Mouse (Mus musculus) neural tube, embryonic 15.5 days (tissue): ENCODE results near the gene Ccser2. TPM values are rescaled to one million over a fixed set of nuclear protein-coding genes. Genes with fewer than 3 reads are reported as not detected.
A peak's percentile ranks its signal among the peaks of the same experiment; 100 is the strongest.

Experiments
- ATAC-seq: fragments of 200-750 bp; cut with Nextera tagmentation; 2 replicates; pipeline ENCODE4 v1.8.0; 2017; ENCODE audit warnings: mild to moderate bottlenecking, moderate TSS enrichment, moderate library complexity; ENCODE audit not compliant: low FRiP score
- H3K27ac ChIP-seq: fragments of 300-500 bp; sonication (generic); replicated peaks from 2 replicates; pipeline ENCODE4 v1.5.1; 2015; ENCODE audit warnings: mild to moderate bottlenecking, inconsistent platforms
- H3K27me3 ChIP-seq: fragments of 300-500 bp; sonication (generic); replicated peaks from 2 replicates; pipeline ENCODE4 v1.6.1; 2015; ENCODE audit warnings: inconsistent platforms
- H3K36me3 ChIP-seq: fragments of 300-500 bp; sonication (generic); 2 replicates; pipeline ENCODE4 v1.6.1; 2015; ENCODE audit warnings: inconsistent platforms
- H3K4me1 ChIP-seq: fragments of 300-500 bp; sonication (generic); 2 replicates; pipeline ENCODE4 v1.6.1; 2015; ENCODE audit warnings: inconsistent platforms
- H3K4me2 ChIP-seq: fragments of 300-500 bp; sonication (generic); 2 replicates; pipeline ENCODE4 v1.6.1; 2015; ENCODE audit warnings: inconsistent platforms, mild to moderate bottlenecking, moderate library complexity
- H3K4me3 ChIP-seq: fragments of 300-500 bp; sonication (generic); replicated peaks from 2 replicates; pipeline ENCODE4 v1.5.1; 2015; ENCODE audit warnings: mild to moderate bottlenecking, inconsistent platforms
- H3K9ac ChIP-seq: fragments of 300-500 bp; sonication (generic); replicated peaks from 2 replicates; pipeline ENCODE4 v1.6.1; 2015; ENCODE audit warnings: mild to moderate bottlenecking, inconsistent platforms
- H3K9me3 ChIP-seq: fragments of 300-500 bp; sonication (generic); replicated peaks from 2 replicates; pipeline ENCODE4 v1.6.1; 2016; ENCODE audit warnings: inconsistent platforms
- WGBS: fragments of 180-500 bp; shearing (Covaris S2); methylation state at CpG from one replicate; pipeline ENCODE4 v1.1.7; 2015; ENCODE audit warnings: mixed read lengths; 5-methylcytosine and 5-hydroxymethylcytosine counted together
- polyA plus RNA-seq: library from polyadenylated mRNA; unstranded; fragments of >200 nt; fragmentation: Nextera tagmentation; extraction: Ambion mirVana; gene quantifications from 2 replicates; pipeline ENCODE4 v1.2.1, GENCODE M21; 2015

The Ccser2 gene
- polyA plus RNA-seq, 1 experiment from 2014 or later, result 97.4 TPM

DNA sequence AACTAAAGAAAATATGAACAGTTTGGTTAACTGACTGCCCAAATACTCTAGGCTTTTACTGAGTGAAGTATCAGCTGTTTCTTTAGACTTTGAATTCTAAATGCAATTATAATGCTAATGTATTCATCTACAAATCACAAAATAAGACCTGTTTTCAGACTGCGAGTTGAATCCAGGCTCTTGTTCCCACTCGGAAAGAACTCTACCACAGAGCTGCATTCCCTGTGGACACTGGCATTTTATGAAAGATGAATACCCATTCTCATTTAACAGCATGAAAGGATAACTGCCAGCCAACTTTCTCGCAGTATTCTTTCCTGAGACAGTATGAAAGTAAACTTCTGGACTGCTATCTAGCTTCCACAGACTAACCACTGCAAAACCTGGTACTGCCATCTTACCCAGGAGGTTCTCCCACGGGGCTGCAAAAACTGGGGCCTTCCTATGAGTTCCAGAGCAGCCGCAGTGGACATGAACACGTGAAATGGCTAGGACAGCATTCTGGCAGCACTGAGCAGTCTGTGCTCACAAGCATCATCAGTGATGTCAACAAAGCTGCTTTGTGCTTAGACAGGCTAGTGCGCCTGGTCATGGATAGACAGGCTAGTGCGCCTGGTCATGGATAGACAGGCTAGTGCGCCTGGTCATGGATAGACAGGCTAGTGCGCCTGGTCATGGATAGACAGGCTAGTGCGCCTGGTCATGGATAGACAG is 62.6 kb downstream of the Ccser2 start:
- no peak overlapping the region for H3K27ac ChIP-seq
- H3K36me3 ChIP-seq, result peaks cover 10% of the 10 kb centered on the region; the same call in 1 of the 2 replicates
- no peak overlapping the region for H3K4me2 ChIP-seq
- H3K4me1 ChIP-seq, result no peaks in the 10 kb centered on the region; the same call in 1 of the 2 replicates
- no peak overlapping the region for H3K4me3 ChIP-seq
- no peaks in the 10 kb centered on the region for H3K27me3 ChIP-seq
- ATAC-seq, result no peak
- H3K9ac ChIP-seq, result no peak overlapping the region
- H3K9me3 ChIP-seq, result no peaks in the 10 kb centered on the region
- 74% methylated on average over 11 of the region's 11 CpGs for WGBS

DNA sequence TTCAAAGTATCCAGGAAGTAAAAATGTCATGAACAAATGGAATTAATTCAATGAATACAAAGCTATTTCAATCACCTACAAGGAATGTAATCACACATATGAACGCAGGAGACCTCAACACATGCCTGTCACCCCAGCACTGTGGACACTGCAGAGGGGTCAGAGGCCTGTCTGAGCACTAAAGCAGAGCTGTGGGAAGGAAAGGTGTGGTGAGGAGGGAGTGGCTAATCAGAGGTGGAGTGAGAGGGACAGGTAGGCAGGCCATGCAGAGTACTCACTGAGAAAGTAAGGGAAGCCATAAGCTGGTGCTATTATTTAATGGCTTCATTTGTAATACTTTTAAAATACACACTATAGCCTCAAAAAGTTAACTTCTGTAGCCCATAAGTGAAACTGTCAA is 64.4 kb downstream of the Ccser2 start:
- Histone ChIP-seq H3K27ac (no peak overlapping the region), H3K36me3 (peaks cover 19% of the 10 kb centered on the region), H3K4me1 (no peaks in the 10 kb centered on the region; the same call in 1 of the 2 replicates), H3K27me3 (no peaks in the 10 kb centered on the region), H3K9me3 (no peaks in the 10 kb centered on the region), H3K9ac (no peak overlapping the region), H3K4me2 (no peak overlapping the region), H3K4me3 (no peak overlapping the region)
- ATAC-seq, result no peak
- 95% methylated on average over 1 of the region's 1 CpGs for WGBS

DNA sequence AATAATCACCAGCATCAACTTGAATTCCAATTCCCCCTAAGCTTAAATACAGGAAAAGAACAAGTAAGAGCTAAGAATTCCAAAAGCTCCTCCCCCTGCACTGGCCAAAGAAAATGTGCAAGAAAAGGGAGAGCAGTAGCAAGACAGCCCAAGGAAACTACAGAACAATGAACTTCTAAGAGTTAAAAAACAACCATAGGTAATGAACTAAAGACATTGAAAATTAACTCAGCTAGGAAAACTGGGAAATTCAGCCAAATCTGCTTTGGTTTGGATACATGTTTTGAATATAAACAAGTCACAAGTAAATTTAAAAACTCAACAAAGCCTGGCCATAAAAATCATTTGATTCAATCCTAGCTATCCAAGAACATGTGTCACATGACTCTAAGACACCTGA is 67.7 kb downstream of the Ccser2 start:
- no peak for ATAC-seq
- no peak overlapping the region for H3K4me2 ChIP-seq
- H3K9me3 ChIP-seq, result no peaks in the 10 kb centered on the region

DNA sequence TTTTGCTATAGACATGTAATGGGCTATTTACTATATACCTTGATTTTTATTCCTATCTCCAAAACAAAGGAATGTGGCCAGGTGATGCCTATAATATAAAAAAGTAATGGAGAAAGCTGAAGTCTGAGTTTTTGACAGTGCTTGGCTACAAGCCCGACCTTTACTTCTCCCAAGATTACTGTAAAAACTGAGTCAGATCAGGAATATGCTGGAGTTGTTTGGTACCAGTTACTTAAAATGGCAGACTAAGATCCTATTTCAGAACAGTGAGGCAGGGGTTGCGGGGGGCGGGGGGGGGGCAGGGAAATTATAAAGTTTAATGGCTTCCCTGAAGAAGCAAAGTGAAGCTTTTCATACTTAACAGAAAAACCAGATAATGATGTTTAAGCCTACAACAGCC is 73.9 kb downstream of the Ccser2 start:
- H3K4me1 ChIP-seq, result no peaks in the 10 kb centered on the region
- ATAC-seq, result no peak
- H3K4me3 ChIP-seq, result no peak overlapping the region
- WGBS, result 94% methylated on average over 3 of the region's 3 CpGs
- no peak overlapping the region for H3K4me2 ChIP-seq
- H3K9ac ChIP-seq, result no peak overlapping the region
- H3K27ac ChIP-seq, result no peak overlapping the region
- no peaks in the 10 kb centered on the region for H3K9me3 ChIP-seq
- H3K36me3 ChIP-seq, result peaks cover 8% of the 10 kb centered on the region
- H3K27me3 ChIP-seq, result no peaks in the 10 kb centered on the region

More for the DNA sequence above, 67.7 kb downstream of the Ccser2 start:
- H3K4me1 ChIP-seq, result no peaks in the 10 kb centered on the region; the same call in 1 of the 2 replicates
- peaks cover 12% of the 10 kb centered on the region for H3K36me3 ChIP-seq
- no peak overlapping the region for H3K9ac ChIP-seq
- H3K4me3 ChIP-seq, result no peak overlapping the region
- no peak overlapping the region for H3K27ac ChIP-seq
- H3K27me3 ChIP-seq, result no peaks in the 10 kb centered on the region

DNA sequence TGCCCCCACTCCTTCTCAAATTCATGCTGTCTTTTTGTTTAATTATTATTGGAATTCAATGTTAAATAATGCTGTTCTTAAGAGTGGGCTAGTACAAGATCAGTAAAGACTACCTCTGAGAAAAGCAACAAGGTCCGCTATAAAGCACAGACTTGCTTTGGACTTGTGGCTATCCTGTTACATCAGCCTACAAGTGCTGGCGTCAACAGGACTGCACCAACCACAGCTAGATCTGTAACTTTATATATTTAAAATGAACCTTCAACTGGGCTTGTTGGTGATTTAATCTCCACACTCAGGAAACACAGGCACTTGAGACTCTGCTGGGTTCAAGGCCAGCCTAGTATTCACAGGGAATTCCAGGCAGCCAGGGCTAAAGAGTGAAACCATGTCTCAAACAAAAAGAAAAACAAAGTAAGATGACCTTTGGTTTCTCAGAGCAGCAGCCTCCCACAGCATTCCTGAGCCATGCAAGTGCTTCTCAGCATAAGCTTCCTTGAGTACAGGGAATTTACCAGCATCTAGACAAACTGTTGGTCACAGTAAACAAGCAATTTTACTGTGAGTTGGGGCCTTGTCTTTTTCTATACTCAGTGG is 75.7 kb downstream of the Ccser2 start:
- Histone ChIP-seq H3K9ac (no peak overlapping the region), H3K27me3 (no peaks in the 10 kb centered on the region), H3K4me2 (no peak overlapping the region), H3K4me3 (no peak overlapping the region), H3K4me1 (no peaks in the 10 kb centered on the region), H3K9me3 (no peaks in the 10 kb centered on the region), H3K36me3 (peaks cover 4% of the 10 kb centered on the region), H3K27ac (no peak overlapping the region)
- ATAC-seq, result no peak
- WGBS, result 91% methylated on average over 2 of the region's 2 CpGs

DNA sequence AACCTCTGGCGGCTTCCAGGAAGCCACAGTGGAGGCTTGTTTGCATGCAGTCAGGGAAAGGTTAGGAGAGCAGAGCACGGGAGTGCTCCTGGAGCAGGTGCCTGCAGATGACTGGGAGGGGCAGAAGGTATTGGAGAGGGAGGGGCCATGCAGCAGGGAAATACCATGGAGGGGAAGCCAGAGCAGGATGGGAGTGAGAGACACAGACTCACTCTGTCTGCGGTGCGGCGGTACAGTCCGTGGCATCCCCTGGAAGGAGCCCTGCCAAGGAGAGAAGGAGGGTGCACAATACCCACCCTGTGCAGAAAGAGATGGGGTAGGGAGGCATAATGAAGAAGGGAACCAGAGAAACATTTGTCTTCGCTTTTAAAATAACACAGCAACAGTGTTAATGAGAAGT is 78.4 kb downstream of the Ccser2 start:
- no peaks in the 10 kb centered on the region for H3K4me1 ChIP-seq
- H3K27me3 ChIP-seq, result no peaks in the 10 kb centered on the region
- H3K27ac ChIP-seq, result no peak overlapping the region
- no peak for ATAC-seq
- no peaks in the 10 kb centered on the region for H3K9me3 ChIP-seq
- no peak overlapping the region for H3K9ac ChIP-seq
- 71% methylated on average over 7 of the region's 7 CpGs for WGBS
- 0 out of 2 replicates have a peak, but pooled peaks cover under 1% of the 10 kb centered on the region for H3K36me3 ChIP-seq
- H3K4me3 ChIP-seq, result no peak overlapping the region
- no peak overlapping the region for H3K4me2 ChIP-seq

DNA sequence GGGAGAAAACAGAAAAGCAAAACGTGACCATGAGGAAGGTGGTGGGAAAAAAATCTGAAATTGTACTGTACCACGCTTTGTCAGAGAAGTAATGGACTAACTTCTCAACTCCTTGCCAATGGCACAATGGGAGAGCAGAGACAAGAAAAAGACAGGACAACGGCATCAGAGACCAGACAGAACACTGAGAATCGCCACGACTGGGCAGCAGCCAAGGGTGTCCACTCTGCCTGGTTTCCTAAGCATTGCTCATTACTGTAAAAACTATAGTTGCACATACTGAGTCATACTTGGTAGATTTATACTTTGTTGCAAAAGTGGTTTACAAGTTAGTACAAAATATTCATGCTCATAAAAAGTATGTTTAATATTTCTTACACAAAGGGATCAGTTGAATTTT is 82.9 kb downstream of the Ccser2 start:
- 95% methylated on average over 5 of the region's 5 CpGs for whole genome bisulfite sequencing
- no peak overlapping the region for H3K4me2 ChIP-seq
- no peak overlapping the region for H3K27ac ChIP-seq
- ATAC-seq, result no peak
- H3K4me3 ChIP-seq, result no peak overlapping the region
- no peak overlapping the region for H3K9ac ChIP-seq
- no peaks in the 10 kb centered on the region for H3K27me3 ChIP-seq
- H3K4me1 ChIP-seq, result no peaks in the 10 kb centered on the region
- no peaks in the 10 kb centered on the region for H3K9me3 ChIP-seq
- 0 out of 2 replicates have a peak, but pooled peaks cover 3% of the 10 kb centered on the region for H3K36me3 ChIP-seq

DNA sequence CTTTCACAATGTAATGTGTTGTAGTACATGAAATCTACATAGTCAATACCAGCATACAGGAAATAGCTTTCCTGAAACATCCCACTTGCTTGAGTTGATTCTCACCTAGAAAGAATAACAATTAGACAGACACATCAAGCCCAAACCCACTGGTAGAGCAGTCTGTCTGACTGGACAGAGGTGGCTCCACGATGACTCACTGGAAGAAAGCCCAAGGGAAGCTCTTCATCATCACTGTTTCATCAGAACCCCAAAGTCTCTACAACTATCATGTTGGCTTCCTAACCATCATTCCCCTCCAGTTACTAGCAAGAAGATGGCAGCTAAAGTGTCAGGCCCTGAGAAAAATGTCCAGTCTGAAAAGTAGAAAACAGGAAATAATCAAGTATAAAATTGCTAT is 83.5 kb downstream of the Ccser2 start:
- H3K4me2 ChIP-seq, result no peak overlapping the region
- H3K9ac ChIP-seq, result no peak overlapping the region
- no peak overlapping the region for H3K4me3 ChIP-seq
- H3K27ac ChIP-seq, result no peak overlapping the region
- no peaks in the 10 kb centered on the region for H3K9me3 ChIP-seq
- no peaks in the 10 kb centered on the region for H3K27me3 ChIP-seq
- WGBS, result 89% methylated on average over 1 of the region's 1 CpGs
- H3K36me3 ChIP-seq, result 0 out of 2 replicates have a peak, but pooled peaks cover 3% of the 10 kb centered on the region
- no peak for ATAC-seq
- no peaks in the 10 kb centered on the region for H3K4me1 ChIP-seq

DNA sequence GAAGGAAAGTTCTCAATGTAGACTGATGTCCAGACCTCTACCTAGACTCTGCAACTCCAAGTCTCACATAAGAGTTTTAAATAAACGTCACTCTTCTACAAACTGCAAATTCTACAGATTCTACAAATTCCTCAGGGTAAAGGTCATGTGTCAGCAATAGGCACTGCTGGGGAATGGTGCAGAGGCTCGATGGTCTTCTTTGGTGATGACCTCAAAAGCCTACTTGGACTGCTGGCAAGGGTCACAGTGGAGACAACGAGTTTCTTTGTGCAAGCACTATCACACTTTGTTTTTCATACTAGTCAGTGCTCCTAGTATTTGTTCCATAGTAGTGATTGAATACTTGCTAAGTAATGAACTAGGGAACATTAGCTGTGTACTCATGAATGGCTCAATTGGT is 85.0 kb downstream of the Ccser2 start:
- H3K27ac ChIP-seq, result no peak overlapping the region
- H3K27me3 ChIP-seq, result no peaks in the 10 kb centered on the region
- H3K9me3 ChIP-seq, result no peaks in the 10 kb centered on the region
- H3K4me2 ChIP-seq, result no peak overlapping the region
- no peak for ATAC-seq
- 81% methylated on average over 3 of the region's 3 CpGs for WGBS
- H3K9ac ChIP-seq, result no peak overlapping the region
- no peaks in the 10 kb centered on the region for H3K4me1 ChIP-seq
- no peak overlapping the region for H3K4me3 ChIP-seq
- peaks cover 12% of the 10 kb centered on the region for H3K36me3 ChIP-seq

DNA sequence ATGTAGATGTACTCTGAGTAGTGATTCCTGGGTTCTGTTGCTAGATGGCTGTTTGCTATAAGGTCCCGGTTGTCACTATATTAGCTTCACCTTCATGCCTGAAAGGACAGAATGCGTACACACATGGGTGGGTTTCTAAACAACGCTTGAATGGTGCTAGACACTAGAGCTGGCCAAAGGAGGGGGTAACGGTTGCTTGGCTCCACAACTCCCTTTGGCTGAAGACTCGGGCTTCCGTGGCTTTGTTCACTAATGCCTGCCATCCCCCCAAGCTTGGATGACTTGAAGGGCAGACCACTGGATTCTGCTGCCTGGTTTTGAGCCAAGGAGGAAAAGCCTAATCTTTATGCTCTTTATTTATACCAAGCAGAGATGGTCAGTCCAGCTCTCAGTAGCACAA is 98.3 kb downstream of the Ccser2 start:
- Histone ChIP-seq H3K36me3 (no peaks in the 10 kb centered on the region), H3K4me2 (no peak overlapping the region), H3K9ac (no peak overlapping the region), H3K9me3 (no peaks in the 10 kb centered on the region), H3K27me3 (no peaks in the 10 kb centered on the region), H3K27ac (no peak overlapping the region), H3K4me3 (no peak overlapping the region), H3K4me1 (peaks cover 5% of the 10 kb centered on the region; the same call in 1 of the 2 replicates)
- peak; percentile 48; the same call in 1 of the 2 replicates for ATAC-seq
- WGBS, result 62% methylated on average over 6 of the region's 6 CpGs

DNA sequence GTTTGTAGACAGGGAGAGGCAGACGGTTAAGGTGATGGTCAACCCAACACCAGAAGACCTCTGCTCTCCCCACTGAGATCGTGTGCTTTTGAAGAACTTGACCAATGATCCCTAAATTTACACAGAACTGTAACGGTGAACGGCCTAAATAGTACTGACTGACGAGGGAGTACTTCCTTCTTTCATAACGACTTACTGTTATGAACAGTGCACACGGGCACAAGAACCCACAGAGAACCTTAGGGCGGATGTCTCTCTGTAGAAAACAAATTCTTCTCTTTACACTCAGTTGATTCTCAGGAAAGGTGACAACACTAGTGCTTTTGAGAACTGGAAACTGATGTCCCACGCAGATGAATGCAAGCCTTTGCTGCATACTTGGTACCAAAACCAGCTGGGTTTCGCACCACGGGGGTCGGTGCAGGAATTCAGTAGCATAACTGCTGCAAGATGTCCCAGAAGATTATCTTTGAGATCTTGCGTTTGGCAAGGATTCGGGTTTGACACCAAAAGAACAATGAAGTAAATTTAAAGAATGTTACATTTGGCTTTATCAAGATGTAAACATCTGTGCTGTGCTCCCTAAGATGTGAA is 99.7 kb downstream of the Ccser2 start:
- Histone ChIP-seq H3K36me3 (no peaks in the 10 kb centered on the region), H3K9ac (no peak overlapping the region), H3K27me3 (no peaks in the 10 kb centered on the region), H3K27ac (no peak overlapping the region), H3K4me3 (no peak overlapping the region), H3K4me2 (no peak overlapping the region), H3K9me3 (no peaks in the 10 kb centered on the region), H3K4me1 (peaks cover 7% of the 10 kb centered on the region; the same call in 1 of the 2 replicates)
- 78% methylated on average over 14 of the region's 14 CpGs for WGBS
- no peak for ATAC-seq
